Mouse (Mus musculus) heart, embryonic 14.5 days (tissue): ENCODE measurements around the gene Nme1. TPM values are rescaled to one million over a fixed set of nuclear protein-coding genes. Genes with fewer than 3 reads are reported as not detected.

ENCODE experiments used
- ATAC-seq: fragments of 200-750 bp; cut with Nextera tagmentation; 2 replicates; pipeline ENCODE4 v1.8.0; 2017; ENCODE audit warnings: low read depth, moderate TSS enrichment; ENCODE audit not compliant: insufficient number of reproducible peaks, insufficient read depth, low FRiP score
- H3K27ac ChIP-seq, 2 experiments: fragments of 200-500 bp in 1 of 2; fragments of 300-500 bp in 1 of 2; sonication (generic) in 1 of 2; replicated peaks in 1 of 2; 2 replicates each; pipeline ENCODE4 v1.5.1; 2012 to 2014; ENCODE audit warnings: low read depth in 2 of 2, low read length in 2 of 2, control low read depth in 1 of 2, mild to moderate bottlenecking in 1 of 2, mixed read lengths in 1 of 2; ENCODE audit not compliant: control insufficient read depth in 1 of 2, insufficient read depth in 1 of 2
- H3K27me3 ChIP-seq: fragments of 300-500 bp; sonication (generic); 2 replicates; pipeline ENCODE4 v1.6.1; 2014; ENCODE audit warnings: mild to moderate bottlenecking, low read length, control low read depth; ENCODE audit not compliant: control insufficient read depth, insufficient read depth
- H3K36me3 ChIP-seq: fragments of 300-500 bp; sonication (generic); 2 replicates; pipeline ENCODE4 v1.6.1; 2014; ENCODE audit warnings: mild to moderate bottlenecking, control low read depth, low read length, mixed read lengths; ENCODE audit not compliant: control insufficient read depth, insufficient read depth
- H3K4me1 ChIP-seq, 2 experiments: fragments of 200-500 bp in 1 of 2; fragments of 300-500 bp in 1 of 2; sonication (generic) in 1 of 2; 2 replicates each; pipeline ENCODE4 v1.6.1; 2012 to 2014; ENCODE audit warnings: low read length in 2 of 2, control low read depth in 1 of 2, mixed read lengths in 1 of 2; ENCODE audit not compliant: control insufficient read depth in 2 of 2, insufficient read depth in 2 of 2
- H3K4me2 ChIP-seq: fragments of 300-500 bp; sonication (generic); 2 replicates; pipeline ENCODE4 v1.6.1; 2014; ENCODE audit warnings: mild to moderate bottlenecking, low read length
- H3K4me3 ChIP-seq, 2 experiments: fragments of 200-500 bp in 1 of 2; fragments of 300-500 bp in 1 of 2; sonication (generic) in 1 of 2; 2 replicates each; pipeline ENCODE4 v1.5.1; 2012 to 2014; ENCODE audit warnings: low read length in 2 of 2, mild to moderate bottlenecking in 2 of 2, control low read depth in 1 of 2, low read depth in 1 of 2, moderate library complexity in 1 of 2; ENCODE audit not compliant: control insufficient read depth in 1 of 2, insufficient read depth in 1 of 2
- H3K9ac ChIP-seq: fragments of 300-500 bp; sonication (generic); 2 replicates; pipeline ENCODE4 v1.6.1; 2014; ENCODE audit warnings: mild to moderate bottlenecking, low read length
- H3K9me3 ChIP-seq: fragments of 300-500 bp; sonication (generic); 2 replicates; pipeline ENCODE4 v1.6.1; 2016; ENCODE audit warnings: low read length, control low read depth; ENCODE audit not compliant: control insufficient read depth
- WGBS: fragments of 180-500 bp; shearing (Covaris S2); extraction: QIAGEN DNeasy Blood & Tissue Kit; methylation state at CpG from one replicate; pipeline ENCODE4 v1.1.7; 2014; 5-methylcytosine and 5-hydroxymethylcytosine counted together
- polyA plus RNA-seq: library from polyadenylated mRNA; unstranded; fragments of >200 nt; fragmentation: Nextera tagmentation; extraction: Ambion mirVana; gene quantifications from 2 replicates; pipeline ENCODE4 v1.2.1, GENCODE M21; 2014

Gene Nme1
- polyA plus RNA-seq, 1 experiment from 2014 or later, result 93.3 TPM

DNA sequence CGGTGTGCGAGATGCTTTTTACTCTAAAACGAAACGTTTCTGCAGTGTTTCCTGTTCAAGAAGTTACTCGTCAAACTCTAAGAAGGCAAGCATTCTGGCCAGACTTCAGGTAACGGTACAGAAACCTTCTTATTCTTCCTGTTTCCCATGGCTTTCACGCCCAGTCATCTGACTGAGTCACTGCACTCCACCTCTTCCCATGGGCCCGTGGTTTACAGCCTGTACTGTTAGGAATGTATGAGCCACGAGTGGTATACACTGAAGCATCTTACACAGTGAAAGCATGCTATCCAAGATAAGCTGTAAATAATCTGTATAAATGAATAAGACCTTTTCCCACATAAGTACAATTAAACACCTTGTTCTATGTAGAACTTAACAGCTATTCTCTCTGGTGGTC, 59.5 kb downstream of the Nme1 start:
- H3K9me3 ChIP-seq, result no peaks in the 10 kb centered on the region
- 88% methylated on average over 9 of the region's 9 CpGs for WGBS
- no peak overlapping the region for H3K4me2 ChIP-seq
- H3K27ac ChIP-seq, result no peak overlapping the region
- no peak overlapping the region for H3K4me3 ChIP-seq
- no peaks in the 10 kb centered on the region for H3K27me3 ChIP-seq
- no peaks in the 10 kb centered on the region for H3K4me1 ChIP-seq
- no peak overlapping the region for H3K9ac ChIP-seq
- ATAC-seq, result no peak
- peaks cover 90% of the 10 kb centered on the region for H3K36me3 ChIP-seq

DNA sequence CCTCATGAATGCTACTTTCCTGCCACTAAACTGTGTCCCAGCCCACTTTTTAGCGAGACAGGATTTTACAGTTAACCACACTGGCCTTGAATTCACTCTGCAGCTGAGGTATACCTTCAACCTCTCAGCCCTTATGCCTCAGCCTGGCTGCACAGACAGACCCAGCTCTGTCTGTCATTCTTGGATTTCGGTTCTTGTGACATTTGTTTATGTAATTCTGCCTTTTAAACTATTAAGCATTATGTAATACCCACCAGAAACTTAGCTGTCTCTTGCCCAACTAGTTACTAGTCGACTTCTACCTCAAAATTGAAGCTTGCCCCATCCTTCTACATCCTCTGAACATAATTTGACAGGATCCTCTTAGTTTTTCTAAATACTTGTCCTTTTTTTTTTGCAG, 60.5 kb downstream of the Nme1 start:
- H3K27ac ChIP-seq, result no peak overlapping the region
- H3K27me3 ChIP-seq, result no peaks in the 10 kb centered on the region
- H3K4me3 ChIP-seq, result no peak overlapping the region
- H3K9me3 ChIP-seq, result no peaks in the 10 kb centered on the region
- 87% methylated on average over 3 of the region's 3 CpGs for WGBS
- no peak for ATAC-seq
- H3K4me2 ChIP-seq, result no peak overlapping the region
- H3K9ac ChIP-seq, result no peak overlapping the region
- H3K4me1 ChIP-seq, result no peaks in the 10 kb centered on the region
- H3K36me3 ChIP-seq, result peaks cover 85% of the 10 kb centered on the region

Other genes starting within 250 kb of the Nme1 start
- gene Utp18, start 82.8 kb downstream of the Nme1 start, polyA plus RNA-seq, result 17.6 and 18.6 TPM in 2 replicates
- 16.0 and 16.4 TPM in 2 replicates for gene Mbtd1, start 82.7 kb downstream of the Nme1 start, polyA plus RNA-seq
- gene Nme2, start 12.3 kb downstream of the Nme1 start, polyA plus RNA-seq, result 396 and 422 TPM in 2 replicates
- 237 and 241 TPM in 2 replicates for gene Gm20390, start 228 bp downstream of the Nme1 start, polyA plus RNA-seq
- gene Spag9, start 27.6 kb upstream of the Nme1 start, polyA plus RNA-seq, result 54.5 and 63.8 TPM in 2 replicates
- gene Tob1, start 242.9 kb upstream of the Nme1 start, polyA plus RNA-seq, result 38.2 and 40.9 TPM in 2 replicates